Mouse (Mus musculus) C2C12 (cell line): ENCODE results near the gene Ubtd2.

Experiments
- CTCF ChIP-seq: IDR thresholded peaks from one replicate; pipeline ENCODE4 v1.5.1; 2011; ENCODE audit not compliant: control insufficient read depth, insufficient read depth, insufficient read length
- MAX ChIP-seq: IDR thresholded peaks from one replicate; pipeline ENCODE4 v1.6.1; 2011; ENCODE audit warnings: mild to moderate bottlenecking, control low read depth
- MYOG ChIP-seq: IDR thresholded peaks from one replicate; pipeline ENCODE4 v1.6.1; 2011; ENCODE audit not compliant: control insufficient read depth, insufficient read length; ENCODE audit errors: extremely low read depth
- USF1 ChIP-seq: IDR thresholded peaks from one replicate; pipeline ENCODE4 v1.6.1; 2011; ENCODE audit warnings: low read depth, mild to moderate bottlenecking, control low read depth, moderate library complexity

- TF ChIP-seq MYOG (no peak), USF1 (no peak), CTCF (no peak), MAX (no peak)
These were observed 109.5 kb downstream of the Ubtd2 start for GRCm38 (mm10) chr11:32564629-32565028.
